Mouse (Mus musculus) MEL-GATA-1-ER (cell line): ENCODE data around the gene Gabrg3.

Source experiments
- DNase-seq: peaks from one replicate; pipeline ENCODE4 v3.0.0-alpha.2; 2012; ENCODE audit warnings: low read depth; ENCODE audit errors: extremely low read depth

Gabrg3 gene

DNA sequence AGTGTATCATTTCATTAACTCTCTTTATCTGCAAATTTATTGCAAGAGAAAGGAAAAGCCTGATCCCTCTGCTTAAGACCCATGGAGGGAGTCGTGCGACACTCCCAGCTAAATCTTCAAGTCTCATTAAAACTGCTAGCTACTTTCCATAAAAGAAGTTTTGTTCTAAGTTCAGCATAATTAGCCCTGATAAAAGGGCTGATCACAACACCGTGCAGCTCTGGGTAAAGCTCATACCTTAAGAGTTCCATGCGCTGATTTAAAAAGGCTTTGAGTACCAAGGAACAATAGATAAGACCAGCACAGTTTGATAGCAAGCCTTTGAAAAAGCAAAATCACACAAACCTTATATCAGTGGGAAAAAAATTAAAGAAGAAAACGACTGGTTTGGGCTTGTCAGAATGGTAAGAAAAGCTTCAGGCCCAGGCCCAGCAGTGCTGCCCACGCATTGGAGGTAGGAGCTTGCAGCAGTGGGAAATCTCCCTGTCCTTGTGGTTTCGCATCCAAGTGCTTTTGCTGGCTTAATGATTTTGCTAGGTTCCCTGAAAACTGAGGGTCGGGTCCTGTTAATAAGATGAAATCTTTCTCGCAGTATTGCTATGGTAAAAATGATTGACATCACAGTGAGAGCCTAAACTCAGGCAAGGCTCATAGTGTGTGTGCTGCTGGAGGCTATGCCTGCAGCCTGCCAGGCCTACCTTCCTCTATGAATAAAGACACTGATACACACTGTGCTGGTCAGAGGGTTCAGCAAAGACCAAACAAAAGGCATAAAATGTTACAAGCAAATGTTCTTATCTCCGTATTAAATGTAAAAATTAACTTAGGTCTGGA, 621.2 kb downstream of the Gabrg3 start:
- no peak for DNase-seq

DNA sequence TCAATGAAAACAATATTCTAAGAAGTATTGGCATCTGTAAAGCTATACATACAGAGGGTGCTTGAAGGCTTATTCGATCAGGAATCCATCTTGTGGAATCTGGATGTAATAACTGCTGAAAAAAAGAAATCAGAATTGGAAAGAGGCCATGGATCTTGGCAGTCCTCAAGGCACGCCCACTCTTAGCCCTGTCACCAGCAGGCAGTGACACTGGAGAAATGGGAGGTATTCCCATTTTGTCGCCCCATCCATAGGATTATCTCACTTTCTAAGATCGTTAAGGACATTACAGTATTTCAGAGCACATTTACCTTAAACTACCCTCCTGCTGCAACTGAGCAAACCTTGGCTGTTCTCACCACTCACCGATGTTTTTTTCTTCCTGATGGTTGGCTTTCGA, 657.8 kb downstream of the Gabrg3 start:
- no peak for DNase-seq
